Mouse (Mus musculus) adrenal gland, adult 8-10 months (tissue): ENCODE data around the gene Rtl8a. TPM values are rescaled to one million over a fixed set of nuclear protein-coding genes. Genes with fewer than 3 reads are reported as not detected.

Source experiments
- total RNA-seq, 4 experiments: library from RNA; stranded (reverse); gene quantifications; 2 replicates each; pipeline ENCODE4 v1.2.4; 2022

Rtl8a gene
- total RNA-seq, 4 experiments from 2014 or later = 177 to 219 (median 193) TPM

Other genes starting within 250 kb of the Rtl8a start
- not detected for gene Etd, start 208.8 kb downstream of the Rtl8a start, total RNA-seq
- gene Rtl8c, start 35.6 kb downstream of the Rtl8a start, total RNA-seq = 100 to 1,000 TPM; 141 to 228 (median 193) TPM
- gene Gm14597, start 34.7 kb downstream of the Rtl8a start, total RNA-seq = 1 to 10 TPM in 1 of 4 experiments, not detected in 3; 1.3 TPM
- 100 to 1,000 TPM in 3 of 4 experiments, 10 to 100 TPM in 1; 100.0 to 122 (median 105) TPM for gene Rtl8b, start 26.7 kb upstream of the Rtl8a start, total RNA-seq
- gene 4930502E18Rik, start 81.1 kb upstream of the Rtl8a start, total RNA-seq = under 1 TPM in 3 of 4 experiments, not detected in 1; 0.27 to 0.52 (median 0.41) TPM
- not detected for gene 1700013H16Rik, start 114.1 kb upstream of the Rtl8a start, total RNA-seq
- gene Zfp36l3, start 132.7 kb upstream of the Rtl8a start, total RNA-seq = not detected
- 1 to 10 TPM; 1.1 to 2.1 (median 1.2) TPM for gene Xlr, start 154.0 kb upstream of the Rtl8a start, total RNA-seq